Mouse (Mus musculus) lung, postnatal 4 days (tissue): ENCODE measurements at regions not wholly inside any gene's neighbourhood (a gene's known extent, or its start where the extent isn't known, plus 50 kb on each side); places are given as distances from the start of the nearest gene placed in this dataset.
A peak's percentile ranks its signal among the peaks of the same experiment; 100 is the strongest.
"Not testable (repeated sequence)": the region's sequence is repeated elsewhere in the genome, so short reads cannot be mapped to it uniquely, and the experiment has no call there.

Experiments used
- DNase-seq, 2 experiments: peaks; one replicate each; pipeline ENCODE4 v3.0.0; 2021

DNA sequence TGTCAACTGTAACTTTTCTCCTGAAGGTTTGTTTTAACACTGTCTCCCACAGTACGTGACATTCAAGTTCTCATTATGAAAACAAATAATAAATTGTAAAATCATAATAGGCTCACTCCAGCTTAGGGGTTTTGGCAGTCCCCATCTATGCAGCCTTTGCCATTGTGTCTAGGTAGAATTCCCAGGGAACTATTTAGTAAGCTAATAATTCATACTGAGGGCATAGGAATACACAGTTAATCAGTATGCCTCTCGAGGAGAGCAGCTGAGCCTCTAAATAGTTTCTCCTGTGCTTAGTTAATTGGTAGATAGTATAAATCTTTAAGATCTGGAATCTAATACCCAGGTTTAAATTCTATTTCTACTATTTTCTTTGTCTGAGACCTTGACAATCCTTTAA, 191.7 kb downstream of the Tprg start:
- no peak for DNase-seq

GRCm38 (mm10) chr16:25483831-25484254, 197.2 kb downstream of the Tprg start:
- DNase-seq, result peak; percentile 24 to 33

DNA sequence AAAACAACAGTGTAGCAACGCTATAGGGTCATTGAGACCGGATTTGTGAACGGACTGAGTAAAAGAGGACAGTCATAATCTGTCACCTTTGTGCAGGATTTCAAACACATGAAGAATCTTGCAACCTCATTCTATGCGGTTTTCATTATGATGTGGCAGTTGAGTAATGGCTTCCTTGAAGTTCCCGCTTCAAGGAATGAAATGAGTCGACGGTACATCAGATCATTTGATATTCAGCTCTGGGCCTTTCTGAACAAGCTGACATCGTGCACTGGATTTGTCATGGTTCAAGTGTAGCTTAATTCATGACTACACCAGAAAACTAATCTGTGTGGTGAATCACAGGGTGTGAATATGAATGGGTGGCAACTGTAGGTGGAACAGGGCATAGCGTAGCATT, 198.4 kb downstream of the Tprg start:
- DNase-seq, result no peak

DNA sequence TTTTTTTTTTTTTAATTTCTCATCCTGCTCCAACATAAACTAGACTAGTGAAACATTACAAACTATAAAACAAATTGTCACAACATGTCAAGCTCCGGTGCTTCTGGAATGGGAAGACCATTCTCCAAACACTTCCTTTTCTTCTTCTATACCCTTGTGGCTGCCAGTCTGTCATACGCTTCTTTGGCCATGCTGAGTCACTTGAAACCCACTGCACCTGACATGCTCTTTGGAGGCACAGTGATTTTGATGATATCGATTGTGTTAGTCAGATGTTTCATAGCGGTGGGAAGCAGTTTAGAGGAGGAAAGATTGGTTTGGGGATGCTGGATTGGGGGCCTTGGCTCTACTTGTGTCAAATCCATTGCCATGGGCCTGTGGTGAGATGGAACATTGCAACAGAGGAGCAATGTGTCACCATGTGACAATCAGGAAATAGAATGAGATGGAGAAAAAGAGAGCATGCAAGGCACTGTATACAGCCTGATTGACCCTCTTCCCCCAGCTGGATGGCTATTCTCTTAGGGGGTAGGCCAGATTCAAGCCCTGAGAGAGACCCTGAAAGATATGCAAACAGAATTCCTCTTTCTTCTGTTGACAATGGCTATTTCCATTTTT, 197.0 kb upstream of the Trp63 start:
- no peak for DNase-seq

DNA sequence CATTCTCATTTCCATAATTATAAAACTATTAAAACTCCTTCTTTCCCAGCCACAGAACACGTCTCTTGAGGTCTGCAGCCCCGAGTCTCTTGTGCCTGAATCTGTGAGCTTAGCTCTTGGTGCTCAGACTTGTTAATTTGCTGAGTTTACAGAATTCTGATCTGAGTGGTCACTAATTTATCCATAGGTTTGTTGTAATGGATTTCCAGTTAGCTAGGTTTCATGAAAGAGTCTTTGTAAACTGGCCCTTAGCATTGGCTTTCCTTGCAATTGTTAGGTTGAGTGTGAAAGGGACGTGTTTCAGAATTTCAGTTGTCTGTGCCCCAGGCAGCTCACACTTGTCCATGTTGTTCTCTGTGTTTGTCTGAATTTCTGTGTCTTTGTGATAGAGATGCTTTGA, 192.7 kb upstream of the Trp63 start:
- no peak for DNase-seq

DNA sequence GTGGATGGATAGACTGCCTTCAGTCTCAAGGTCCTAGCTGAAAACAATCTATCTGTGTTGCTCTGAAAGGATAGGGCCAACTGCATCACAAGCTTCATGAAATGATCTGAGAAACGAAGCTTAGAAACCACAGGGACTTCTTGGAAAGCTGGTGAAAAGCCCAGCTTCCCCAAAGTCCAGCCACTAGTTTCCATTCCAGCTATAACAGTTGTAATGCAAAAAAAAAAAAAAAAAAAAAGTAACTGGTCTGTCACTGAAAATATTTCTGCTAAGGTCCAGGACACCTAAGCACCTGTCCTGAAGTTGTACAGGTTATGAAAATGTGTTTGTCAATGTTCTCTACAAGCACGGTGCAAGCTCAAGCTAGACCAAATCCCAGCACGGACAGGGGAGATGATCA, 189.4 kb upstream of the Trp63 start:
- DNase-seq, result no peak

GRCm38 (mm10) chr16:25495586-25496196, 187.9 kb upstream of the Trp63 start:
- DNase-seq, result no peak

GRCm38 (mm10) chr16:25504829-25505228, 178.7 kb upstream of the Trp63 start:
- DNase-seq, result no peak

GRCm38 (mm10) chr16:25517114-25517868, 166.3 kb upstream of the Trp63 start:
- DNase-seq, result no peak

- not testable (repeated sequence) for DNase-seq
Measured at GRCm38 (mm10) chr16:25523141-25523540, 160.4 kb upstream of the Trp63 start.

- DNase-seq, result no peak
Measured at GRCm38 (mm10) chr16:25523621-25524020, 159.9 kb upstream of the Trp63 start.

DNA sequence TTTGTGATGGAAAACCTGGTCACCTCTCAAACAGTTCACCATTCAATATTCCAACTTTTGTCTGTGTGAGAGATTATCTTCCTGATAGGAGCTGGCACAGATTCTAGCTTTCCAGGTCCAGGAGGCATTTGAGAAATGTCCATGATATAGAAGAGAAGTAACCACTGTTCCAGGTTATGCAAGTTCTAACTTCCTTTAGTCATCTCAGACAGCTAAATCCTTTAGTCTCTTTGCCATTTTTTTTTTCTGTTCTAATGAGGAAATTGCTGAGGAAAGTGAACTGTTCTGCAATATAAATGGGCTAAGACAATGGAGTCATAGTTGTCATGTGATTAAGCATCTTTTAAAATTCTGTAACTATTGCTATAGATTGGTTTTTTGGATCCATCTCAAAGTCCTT, 155.7 kb upstream of the Trp63 start:
- DNase-seq, result no peak

DNA sequence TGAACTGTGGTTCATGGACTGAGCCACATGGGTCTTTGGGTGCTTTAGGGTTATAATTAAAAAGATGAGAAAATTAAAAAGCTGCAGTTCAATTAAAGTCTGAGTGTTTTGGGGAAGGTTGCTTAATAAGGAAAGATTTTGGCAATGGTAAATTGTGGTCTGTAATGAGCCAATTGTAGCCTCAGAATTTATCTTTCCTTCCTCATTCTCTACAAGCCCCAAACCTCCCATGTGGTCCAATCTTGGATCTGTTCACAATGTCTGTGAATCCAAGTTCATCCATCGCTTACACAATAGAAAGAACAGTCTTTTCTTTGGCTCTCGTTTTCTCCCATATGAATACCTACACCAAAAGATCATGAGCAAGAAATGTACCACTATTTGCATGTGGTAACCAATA, 155.2 kb upstream of the Trp63 start:
- no peak for DNase-seq

DNA sequence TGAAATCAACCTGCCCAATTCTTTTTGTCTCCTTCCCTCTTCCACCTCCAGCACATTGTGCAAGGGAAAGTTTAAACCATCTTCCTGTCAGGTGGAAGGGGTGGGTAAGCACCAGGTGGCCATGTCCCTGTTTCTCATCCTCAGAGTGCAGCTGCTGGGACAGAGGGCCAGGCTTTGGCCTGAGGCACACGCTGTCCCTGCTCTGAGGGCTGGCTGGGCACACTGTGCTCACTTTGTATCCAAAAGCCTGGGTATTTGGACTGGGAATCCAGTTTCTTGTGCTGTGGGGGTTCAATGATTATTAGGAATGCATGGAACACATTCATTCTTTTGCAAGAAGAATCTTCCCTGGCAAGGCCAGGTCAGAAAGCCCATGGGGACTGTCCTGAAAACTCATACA, 153.9 kb upstream of the Trp63 start:
- DNase-seq, result no peak

DNA sequence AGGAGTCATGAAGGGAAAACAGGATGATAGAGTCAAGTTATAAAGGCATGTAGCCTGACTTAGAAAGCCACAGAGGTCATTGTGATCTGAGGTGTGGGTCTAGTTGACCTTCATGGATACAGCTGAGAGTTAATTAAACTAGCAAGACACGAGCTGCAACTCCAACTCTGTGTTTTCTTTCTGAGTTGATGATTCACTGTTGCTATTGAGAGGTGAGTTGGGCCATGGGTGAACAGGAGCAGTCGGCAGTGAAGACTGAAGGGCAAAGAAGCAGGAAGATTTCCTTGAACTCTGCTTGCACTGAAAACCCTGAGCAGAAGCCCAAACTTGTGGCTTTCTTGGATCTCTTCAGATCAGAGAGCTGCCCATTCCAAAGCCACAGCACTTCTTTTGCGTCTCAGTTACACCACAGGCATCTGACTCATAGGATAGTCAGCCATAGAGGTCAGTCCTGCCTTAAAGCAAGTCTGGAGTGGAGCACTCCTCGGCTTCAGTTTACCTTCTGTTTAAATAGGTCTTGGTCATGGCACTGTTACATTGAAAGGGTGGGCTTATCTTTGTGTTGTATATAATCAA, 151.7 kb upstream of the Trp63 start:
- no peak for DNase-seq

DNA sequence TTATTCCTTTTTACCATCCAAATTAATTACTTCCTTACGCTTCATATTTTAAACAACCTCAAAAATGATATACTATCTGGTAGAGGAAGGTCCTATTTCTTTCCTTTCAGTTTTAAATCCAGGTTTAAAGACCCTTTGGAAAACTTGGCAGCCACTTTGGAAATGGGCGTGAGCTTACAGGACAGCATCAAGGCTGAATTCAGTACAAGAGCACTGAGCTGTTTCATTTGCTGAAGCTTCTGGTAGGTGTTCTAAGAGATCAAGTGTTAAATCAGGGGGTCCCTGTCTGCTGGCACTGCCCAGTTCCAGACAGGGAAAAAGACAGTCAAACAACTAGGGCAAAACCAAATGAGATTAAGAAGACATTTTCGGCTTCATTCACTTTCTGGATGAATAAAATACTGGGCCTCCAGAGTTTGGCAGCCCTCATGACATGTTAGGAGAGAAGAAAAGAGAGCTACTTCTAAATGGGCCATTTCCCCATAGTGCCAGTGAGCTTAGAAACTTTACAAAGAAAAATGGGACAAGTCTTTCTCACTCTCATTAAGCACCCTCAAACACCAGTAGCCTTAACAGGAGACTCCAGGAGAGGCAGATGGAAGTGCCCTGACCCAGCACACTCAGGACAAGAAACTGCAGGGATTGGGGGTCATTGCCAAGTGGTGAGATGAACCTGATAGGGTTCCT, 150.9 kb upstream of the Trp63 start:
- DNase-seq, result no peak

GRCm38 (mm10) chr16:25533206-25533580, 150.4 kb upstream of the Trp63 start:
- no peak for DNase-seq

GRCm38 (mm10) chr16:25536550-25536949, 147.0 kb upstream of the Trp63 start:
- DNase-seq, result no peak

DNA sequence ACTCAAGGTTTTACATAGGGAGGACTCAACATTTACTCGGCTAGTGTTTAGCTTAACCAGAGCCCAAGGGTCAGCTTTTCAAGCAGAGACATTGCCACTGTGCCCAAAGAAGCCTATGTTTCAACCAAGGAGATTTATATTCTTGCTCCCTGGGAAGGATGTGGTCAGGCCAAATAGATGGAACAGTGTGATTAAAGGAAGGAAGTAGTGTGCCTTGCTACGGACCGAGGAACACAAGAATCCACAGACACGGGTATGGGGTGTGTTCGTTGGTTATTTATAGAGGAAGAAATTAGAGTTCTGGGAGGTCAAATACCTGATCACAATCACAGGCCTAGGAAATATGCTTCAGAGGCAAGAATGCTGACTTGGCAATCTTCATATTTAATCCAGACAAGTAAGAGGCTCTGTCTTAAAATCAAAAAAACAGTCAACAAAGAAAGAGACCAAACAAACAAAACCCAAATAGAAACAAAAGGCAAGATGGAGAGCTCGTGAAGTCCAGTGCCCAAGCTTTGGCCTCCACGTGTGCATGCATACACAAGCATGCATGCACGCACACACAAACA, 133.9 kb upstream of the Trp63 start:
- DNase-seq, result no peak

DNA sequence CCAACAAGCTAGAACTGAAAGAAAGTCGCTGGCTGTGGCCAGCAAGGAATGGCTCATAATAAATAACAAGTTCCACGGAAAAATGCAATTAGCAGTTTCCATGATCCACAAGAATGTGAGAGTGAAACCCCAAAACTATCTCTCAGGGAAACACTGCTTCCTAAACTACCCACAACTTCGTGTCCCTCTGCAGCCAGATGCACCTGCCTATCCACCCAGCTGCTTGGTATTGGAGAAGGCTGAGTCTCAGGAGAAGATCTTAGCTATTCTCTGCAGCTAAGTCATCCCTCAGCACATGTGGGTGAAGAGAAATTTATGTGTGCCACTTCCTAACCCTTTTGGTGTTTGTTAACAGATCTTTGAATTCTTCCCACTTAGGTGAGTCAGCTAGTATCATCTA, 126.4 kb upstream of the Trp63 start:
- no peak for DNase-seq

DNA sequence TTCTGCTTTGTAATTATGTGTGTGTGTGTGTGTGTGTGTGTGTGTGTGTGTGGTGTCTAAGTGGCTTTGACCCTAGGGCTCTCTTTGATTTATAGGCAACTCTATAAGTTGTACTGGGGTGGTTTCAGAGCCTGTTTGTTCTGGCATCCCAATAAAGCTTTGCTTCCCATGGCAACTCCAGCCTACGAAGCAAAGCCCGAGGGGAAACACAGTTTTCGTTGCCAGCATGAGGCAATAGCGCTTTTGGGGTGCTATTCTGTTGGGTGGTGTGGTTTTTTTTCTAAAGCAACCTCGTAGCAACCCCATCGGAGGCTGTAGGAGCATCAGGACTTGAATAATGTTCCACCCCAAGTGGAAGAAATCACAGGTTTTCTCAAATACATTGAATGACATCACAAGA, 103.3 kb upstream of the Trp63 start:
- DNase-seq, result no peak

GRCm38 (mm10) chr16:25584337-25585069, 99.1 kb upstream of the Trp63 start:
- DNase-seq, result peak; percentile 6 to 48
